Mouse (Mus musculus): ENCODE measurements at regions not wholly inside any gene's neighbourhood (a gene's known extent, or its start where the extent isn't known, plus 50 kb on each side); places are given as distances from the start of the nearest gene placed in this dataset.

DNA sequence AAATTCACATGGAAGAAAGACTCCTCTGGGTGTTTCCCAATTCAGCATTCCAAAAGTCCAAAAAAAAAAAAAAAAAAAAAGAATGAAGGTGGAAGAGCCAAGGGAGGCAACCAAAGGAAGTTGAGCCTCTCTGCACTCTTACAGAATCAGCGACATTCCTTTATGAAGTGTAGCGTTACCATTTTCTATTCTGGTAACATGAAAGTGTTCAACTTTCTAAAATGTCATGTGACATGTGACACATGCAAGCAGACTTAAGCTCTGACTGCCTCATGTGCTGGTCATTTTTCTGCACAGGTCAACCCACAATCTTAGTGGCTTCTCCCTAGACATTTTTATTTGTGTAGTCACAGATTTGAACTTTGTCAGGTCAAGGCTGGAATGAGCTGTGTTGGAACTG is 133.5 kb upstream of the Foxa2 start:
- 90% methylated on average over 2 of the region's 2 CpGs for whole genome bisulfite sequencing
- Histone ChIP-seq H3K27ac (no peak overlapping the region), H3K36me3 (no peaks in the 10 kb centered on the region), H3K9me3 (no peaks in the 10 kb centered on the region), H3K4me2 (no peak overlapping the region), H3K27me3 (no peaks in the 10 kb centered on the region), H3K4me3 (no peak overlapping the region), H3K9ac (no peak overlapping the region), H3K4me1 (no peaks in the 10 kb centered on the region)
- no peak for ATAC-seq (ENCODE audit: insufficient number of reproducible peaks, insufficient read depth, low FRiP score, low TSS enrichment, low read depth)

DNA sequence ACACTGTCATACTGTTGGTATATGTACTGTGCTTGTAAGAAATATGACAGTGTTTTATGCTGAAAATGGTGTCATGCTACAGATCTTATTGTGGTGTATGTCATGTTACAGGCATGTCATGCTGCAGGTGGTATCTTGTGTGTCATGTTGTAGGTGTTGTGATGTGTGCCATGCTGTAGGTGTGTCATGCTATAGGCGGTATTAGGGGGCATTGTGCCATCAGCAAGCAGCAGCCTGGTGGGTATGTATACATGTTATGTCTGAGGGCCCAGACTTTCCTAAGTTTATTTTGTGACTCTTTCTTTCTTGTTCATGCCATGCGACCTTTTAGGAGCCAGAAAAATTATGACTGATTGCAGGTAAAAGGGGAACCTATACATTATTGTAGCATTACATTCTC is 134.7 kb upstream of the Foxa2 start:
- no peaks in the 10 kb centered on the region for H3K9me3 ChIP-seq
- H3K4me1 ChIP-seq = no peaks in the 10 kb centered on the region
- WGBS = 90% methylated on average over 2 of the region's 2 CpGs
- no peak overlapping the region for H3K27ac ChIP-seq
- H3K4me2 ChIP-seq = no peak overlapping the region
- no peak overlapping the region for H3K4me3 ChIP-seq
- ATAC-seq (ENCODE audit: insufficient number of reproducible peaks, insufficient read depth, low FRiP score, low TSS enrichment, low read depth) = no peak
- no peaks in the 10 kb centered on the region for H3K36me3 ChIP-seq
- H3K9ac ChIP-seq = no peak overlapping the region
- H3K27me3 ChIP-seq = no peaks in the 10 kb centered on the region

DNA sequence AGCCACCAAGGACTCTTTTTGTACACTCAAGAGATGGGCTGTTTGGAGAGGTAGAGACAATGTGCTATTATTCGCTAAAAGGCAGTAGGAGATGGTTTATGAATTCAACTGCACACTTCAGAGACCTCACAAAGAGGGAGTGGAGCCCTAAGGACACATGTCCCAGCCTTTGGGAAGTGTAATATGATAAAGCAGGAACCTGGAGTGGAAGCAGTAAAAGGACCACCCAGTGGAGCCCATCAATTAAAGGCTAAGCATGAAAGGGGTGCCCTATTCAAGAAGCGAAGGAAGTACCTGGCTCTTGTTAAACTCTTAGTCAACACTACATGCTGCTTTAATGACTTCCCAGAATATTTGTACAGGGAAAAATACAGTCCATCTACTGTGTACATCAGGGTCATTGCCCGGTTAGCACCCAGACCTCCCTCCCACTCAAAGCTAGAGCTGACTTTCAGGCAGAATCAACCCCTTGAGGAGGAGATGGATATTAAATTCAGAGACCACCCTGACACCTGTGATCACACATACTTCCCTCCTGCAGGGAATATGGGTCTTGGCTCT is 135.8 kb upstream of the Foxa2 start:
- Histone ChIP-seq H3K9ac (no peak overlapping the region), H3K4me2 (no peak overlapping the region), H3K27ac (no peak overlapping the region), H3K27me3 (no peaks in the 10 kb centered on the region), H3K36me3 (no peaks in the 10 kb centered on the region), H3K4me3 (no peak overlapping the region), H3K9me3 (no peaks in the 10 kb centered on the region), H3K4me1 (no peaks in the 10 kb centered on the region)
- ATAC-seq (ENCODE audit: insufficient number of reproducible peaks, insufficient read depth, low FRiP score, low TSS enrichment, low read depth) = no peak
- 70% methylated on average over 3 of the region's 3 CpGs for WGBS

DNA sequence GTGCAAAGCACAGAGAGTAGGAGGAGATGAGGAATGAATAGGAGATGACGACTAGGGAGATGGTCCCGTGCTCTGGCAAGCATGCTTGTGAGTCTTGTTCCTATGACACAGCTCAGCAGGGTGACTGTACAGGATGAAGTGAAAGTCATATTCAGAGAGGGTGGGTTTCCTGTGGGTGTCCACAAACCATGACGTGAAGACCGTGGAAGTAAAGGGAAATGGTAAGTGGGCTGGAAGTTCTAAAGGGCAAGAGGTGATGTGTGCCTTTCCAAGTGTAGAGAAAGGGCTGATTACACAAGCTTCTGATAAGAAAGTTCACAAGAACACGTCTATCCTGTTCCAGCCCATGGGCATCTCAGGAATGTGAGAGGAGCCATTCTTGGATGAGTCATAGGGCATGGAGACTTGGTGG is 138.0 kb upstream of the Foxa2 start:
- no peaks in the 10 kb centered on the region for H3K27me3 ChIP-seq
- no peak for ATAC-seq (ENCODE audit: insufficient number of reproducible peaks, insufficient read depth, low FRiP score, low TSS enrichment, low read depth)
- WGBS = 85% methylated on average over 5 of the region's 5 CpGs
- H3K36me3 ChIP-seq = no peaks in the 10 kb centered on the region
- H3K4me1 ChIP-seq = no peaks in the 10 kb centered on the region
- no peak overlapping the region for H3K4me2 ChIP-seq
- no peak overlapping the region for H3K9ac ChIP-seq
- H3K9me3 ChIP-seq = no peaks in the 10 kb centered on the region
- H3K27ac ChIP-seq = no peak overlapping the region
- H3K4me3 ChIP-seq = no peak overlapping the region

- Histone ChIP-seq H3K9me3 (no peaks in the 10 kb centered on the region), H3K4me1 (no peaks in the 10 kb centered on the region), H3K27ac (no peak overlapping the region), H3K4me2 (no peak overlapping the region), H3K27me3 (no peaks in the 10 kb centered on the region), H3K9ac (no peak overlapping the region), H3K36me3 (no peaks in the 10 kb centered on the region), H3K4me3 (no peak overlapping the region)
- no peak for ATAC-seq (ENCODE audit: insufficient number of reproducible peaks, insufficient read depth, low FRiP score, low TSS enrichment, low read depth)
- WGBS = 80% methylated on average over 7 of the region's 7 CpGs
Observed at GRCm38 (mm10) chr2:148186363-148186991, 139.7 kb upstream of the Foxa2 start.

- H3K4me1 ChIP-seq = no peaks in the 10 kb centered on the region
- H3K36me3 ChIP-seq = no peaks in the 10 kb centered on the region
- H3K4me2 ChIP-seq = no peak overlapping the region
- WGBS = 46% methylated on average over 2 of the region's 2 CpGs
- H3K9ac ChIP-seq = no peak overlapping the region
- H3K9me3 ChIP-seq = no peaks in the 10 kb centered on the region
- H3K27me3 ChIP-seq = no peaks in the 10 kb centered on the region
- H3K27ac ChIP-seq = no peak overlapping the region
- no peak overlapping the region for H3K4me3 ChIP-seq
- ATAC-seq (ENCODE audit: insufficient number of reproducible peaks, insufficient read depth, low FRiP score, low TSS enrichment, low read depth) = no peak
Observed at GRCm38 (mm10) chr2:148188865-148189264, 142.1 kb upstream of the Foxa2 start.

GRCm38 (mm10) chr2:148189287-148189686 is 142.5 kb upstream of the Foxa2 start:
- Histone ChIP-seq H3K4me2 (no peak overlapping the region), H3K36me3 (no peaks in the 10 kb centered on the region), H3K4me1 (no peaks in the 10 kb centered on the region), H3K27me3 (no peaks in the 10 kb centered on the region), H3K9me3 (no peaks in the 10 kb centered on the region), H3K9ac (no peak overlapping the region), H3K4me3 (no peak overlapping the region), H3K27ac (no peak overlapping the region)
- WGBS = 59% methylated on average over 5 of the region's 5 CpGs
- ATAC-seq (ENCODE audit: insufficient number of reproducible peaks, insufficient read depth, low FRiP score, low TSS enrichment, low read depth) = no peak

DNA sequence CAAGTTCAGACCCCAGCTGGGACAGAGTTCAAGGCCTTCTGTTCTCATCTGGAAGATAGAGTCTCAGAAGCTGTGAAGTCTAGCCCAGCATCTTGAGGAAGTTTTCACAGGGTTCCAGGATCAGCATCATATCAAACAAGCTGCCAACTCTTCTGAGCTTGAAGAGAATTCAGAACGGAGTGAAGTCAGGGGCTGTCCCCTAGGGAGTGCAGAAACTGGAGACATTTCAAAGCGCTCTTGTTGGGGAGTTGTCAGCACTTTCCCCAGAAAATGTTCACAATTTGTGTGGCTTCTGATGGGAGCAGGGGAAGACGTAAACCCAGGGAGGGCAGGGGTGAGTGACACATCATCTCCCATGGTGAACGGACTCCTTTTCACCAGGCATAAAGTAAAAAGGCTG is 146.2 kb upstream of the Foxa2 start:
- no peak for ATAC-seq (ENCODE audit: insufficient number of reproducible peaks, insufficient read depth, low FRiP score, low TSS enrichment, low read depth)
- H3K4me2 ChIP-seq = no peak overlapping the region
- no peaks in the 10 kb centered on the region for H3K27me3 ChIP-seq
- no peaks in the 10 kb centered on the region for H3K4me1 ChIP-seq
- H3K36me3 ChIP-seq = no peaks in the 10 kb centered on the region
- no peaks in the 10 kb centered on the region for H3K9me3 ChIP-seq
- no peak overlapping the region for H3K9ac ChIP-seq
- 52% methylated on average over 4 of the region's 4 CpGs for WGBS
- H3K27ac ChIP-seq = no peak overlapping the region
- no peak overlapping the region for H3K4me3 ChIP-seq

DNA sequence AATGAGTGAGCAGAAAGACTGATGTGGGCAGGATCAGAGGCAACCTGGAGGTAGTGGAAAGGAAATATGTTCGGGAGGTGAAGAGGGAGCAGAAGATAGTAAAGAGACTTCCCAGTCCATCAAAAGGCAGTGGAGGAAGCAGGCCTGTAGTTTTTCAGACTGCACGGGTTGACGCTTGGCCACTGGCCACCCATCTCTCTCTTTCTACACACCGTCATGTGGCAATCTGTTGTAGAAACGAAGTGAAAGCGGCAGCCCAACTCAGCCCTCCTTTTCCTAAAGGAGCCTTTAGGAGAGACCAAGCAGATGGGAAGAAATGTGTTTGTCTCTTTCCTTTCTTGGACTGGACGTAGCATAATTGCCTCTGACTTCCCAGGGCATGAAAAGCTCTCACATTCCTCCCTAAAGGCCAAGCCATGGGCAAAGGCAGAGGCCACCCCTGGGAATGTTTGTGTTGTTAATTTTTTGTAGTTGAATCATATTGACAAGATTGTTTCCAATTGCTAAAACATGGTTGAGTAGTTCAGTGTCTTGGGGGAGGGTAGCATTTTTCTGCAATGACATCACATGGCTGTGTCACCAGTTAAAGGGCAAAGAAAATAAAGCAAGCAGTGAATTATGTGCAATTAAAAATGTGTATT is 150.7 kb upstream of the Foxa2 start:
- WGBS = 72% methylated on average over 7 of the region's 7 CpGs
- Histone ChIP-seq H3K27ac (no peak overlapping the region), H3K4me3 (no peak overlapping the region), H3K36me3 (no peaks in the 10 kb centered on the region), H3K9ac (no peak overlapping the region), H3K4me2 (no peak overlapping the region), H3K9me3 (no peaks in the 10 kb centered on the region), H3K27me3 (no peaks in the 10 kb centered on the region), H3K4me1 (no peaks in the 10 kb centered on the region)
- no peak for ATAC-seq (ENCODE audit: insufficient number of reproducible peaks, insufficient read depth, low FRiP score, low TSS enrichment, low read depth)

- Histone ChIP-seq H3K4me3 (no peak overlapping the region), H3K27me3 (no peaks in the 10 kb centered on the region), H3K4me1 (peaks cover 9% of the 10 kb centered on the region), H3K4me2 (no peak overlapping the region), H3K9ac (no peak overlapping the region), H3K36me3 (no peaks in the 10 kb centered on the region), H3K27ac (no peak overlapping the region), H3K9me3 (no peaks in the 10 kb centered on the region)
- ATAC-seq (ENCODE audit: insufficient number of reproducible peaks, insufficient read depth, low FRiP score, low TSS enrichment, low read depth) = no peak
- 9% methylated on average over 1 of the region's 1 CpGs for WGBS
Observed at GRCm38 (mm10) chr2:148206633-148207032, 159.9 kb upstream of the Foxa2 start.

- ATAC-seq (ENCODE audit: insufficient number of reproducible peaks, insufficient read depth, low FRiP score, low TSS enrichment, low read depth) = no peak
- H3K27ac ChIP-seq = no peak overlapping the region
- H3K4me1 ChIP-seq = peaks cover 5% of the 10 kb centered on the region; the same call in 1 of the 2 replicates
- H3K27me3 ChIP-seq = no peaks in the 10 kb centered on the region
- no peaks in the 10 kb centered on the region for H3K36me3 ChIP-seq
- H3K9me3 ChIP-seq = no peaks in the 10 kb centered on the region
- H3K4me3 ChIP-seq = no peak overlapping the region
- no peak overlapping the region for H3K9ac ChIP-seq
- WGBS = 76% methylated on average over 2 of the region's 2 CpGs
- H3K4me2 ChIP-seq = no peak overlapping the region
Observed at GRCm38 (mm10) chr2:148210813-148211212, 164.0 kb upstream of the Foxa2 start.

GRCm38 (mm10) chr2:148217136-148217535 is 170.4 kb upstream of the Foxa2 start:
- no peak overlapping the region for H3K27ac ChIP-seq
- no peak overlapping the region for H3K9ac ChIP-seq
- H3K4me3 ChIP-seq = no peak overlapping the region
- no peak overlapping the region for H3K4me2 ChIP-seq
- 75% methylated on average over 4 of the region's 4 CpGs for WGBS
- no peaks in the 10 kb centered on the region for H3K4me1 ChIP-seq
- H3K27me3 ChIP-seq = no peaks in the 10 kb centered on the region
- no peaks in the 10 kb centered on the region for H3K9me3 ChIP-seq
- no peaks in the 10 kb centered on the region for H3K36me3 ChIP-seq
- no peak for ATAC-seq (ENCODE audit: insufficient number of reproducible peaks, insufficient read depth, low FRiP score, low TSS enrichment, low read depth)
